Mouse (Mus musculus) embryo, embryonic 11.5 days (tissue): ENCODE measurements at regions not wholly inside any gene's neighbourhood (a gene's known extent, or its start where the extent isn't known, plus 50 kb on each side); places are given as distances from the start of the nearest gene placed in this dataset.

ENCODE experiments used
- DNase-seq: peaks from one replicate; pipeline ENCODE4 v3.0.0-alpha.2; 2012; ENCODE audit warnings: low read depth, low spot score

DNA sequence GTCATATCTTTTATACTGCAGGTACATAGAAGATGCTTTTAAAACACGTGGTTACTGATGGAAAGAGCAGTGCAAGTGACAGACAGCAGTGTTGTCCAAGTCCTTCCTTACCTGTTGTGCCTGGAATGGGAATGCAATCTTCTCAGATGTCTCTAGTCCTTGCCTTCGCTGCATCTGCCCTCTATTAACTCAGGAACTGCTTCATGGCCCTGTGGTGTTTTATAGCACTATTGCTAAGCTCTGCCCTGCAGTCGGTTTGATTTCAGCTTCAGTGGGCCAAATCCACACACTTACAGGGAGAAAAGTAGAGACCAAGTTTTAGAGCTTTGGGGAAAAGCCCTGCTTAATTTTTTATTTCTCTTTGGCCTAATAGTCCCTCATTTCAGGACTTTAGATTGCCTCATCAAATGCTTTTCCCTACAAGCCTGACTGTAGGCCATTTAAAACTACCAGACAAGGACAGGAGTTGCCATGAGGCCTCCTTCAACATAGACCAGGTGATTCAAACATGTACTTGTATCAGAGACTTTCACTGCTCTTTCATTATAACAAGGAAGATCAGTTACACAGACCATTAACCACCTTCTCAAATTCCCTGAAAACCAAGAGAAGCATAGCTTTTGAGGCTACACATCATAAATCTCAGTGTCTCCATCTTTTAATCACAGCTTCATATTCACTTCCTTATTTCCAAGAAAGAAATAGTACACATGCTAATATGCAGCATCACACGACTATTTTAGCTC lies 358.7 kb downstream of the Dnajb9 start:
- DNase-seq: no peak

DNA sequence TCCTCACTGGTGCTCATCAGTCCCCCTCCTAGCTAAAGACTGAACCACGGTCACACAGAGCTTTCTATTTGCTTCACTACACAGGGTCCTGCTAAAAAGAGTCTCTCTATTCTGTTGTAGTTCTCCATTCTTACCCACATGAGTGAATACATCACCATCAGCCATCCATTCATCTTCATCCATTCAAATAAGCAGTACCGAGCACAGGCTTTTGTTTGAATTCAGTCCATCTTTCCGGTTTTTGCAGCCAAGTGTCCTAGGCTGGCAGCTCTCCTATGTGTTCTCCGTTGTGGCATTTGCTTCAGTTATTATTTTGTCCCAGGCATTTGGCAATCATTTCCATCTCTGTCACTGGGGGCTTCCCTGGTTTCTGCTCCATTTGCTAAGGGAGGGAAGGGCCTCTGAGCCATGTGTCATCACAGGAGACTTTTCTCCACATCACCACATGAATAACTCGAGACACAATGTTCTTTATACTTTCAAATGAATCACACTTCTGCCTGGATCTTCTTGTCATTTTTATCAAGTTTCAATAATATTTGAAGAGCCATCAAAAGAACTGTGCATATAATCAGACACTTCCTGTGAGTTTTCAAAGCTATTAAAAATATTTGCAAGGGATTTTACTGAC lies 366.1 kb downstream of the Dnajb9 start:
- no peak for DNase-seq

DNA sequence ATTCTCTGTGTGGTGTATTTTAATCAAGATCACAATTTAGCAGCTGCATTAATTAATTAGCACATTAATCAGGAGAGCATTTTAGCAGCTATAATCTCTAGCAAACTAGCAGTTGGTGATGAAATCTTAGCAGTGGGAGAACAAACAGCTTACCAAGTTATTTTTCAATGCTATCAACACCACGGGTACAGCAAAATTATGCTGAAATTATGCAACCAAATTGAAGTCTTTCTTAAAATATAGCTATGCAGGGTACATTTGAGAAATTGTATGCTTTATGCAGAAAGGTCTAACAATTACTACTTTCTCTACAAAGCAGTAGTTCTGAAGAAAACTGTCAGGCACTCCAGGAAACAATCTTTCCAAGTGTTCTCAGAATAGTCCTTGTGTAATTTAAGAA lies 378.1 kb downstream of the Dnajb9 start:
- DNase-seq: no peak

DNA sequence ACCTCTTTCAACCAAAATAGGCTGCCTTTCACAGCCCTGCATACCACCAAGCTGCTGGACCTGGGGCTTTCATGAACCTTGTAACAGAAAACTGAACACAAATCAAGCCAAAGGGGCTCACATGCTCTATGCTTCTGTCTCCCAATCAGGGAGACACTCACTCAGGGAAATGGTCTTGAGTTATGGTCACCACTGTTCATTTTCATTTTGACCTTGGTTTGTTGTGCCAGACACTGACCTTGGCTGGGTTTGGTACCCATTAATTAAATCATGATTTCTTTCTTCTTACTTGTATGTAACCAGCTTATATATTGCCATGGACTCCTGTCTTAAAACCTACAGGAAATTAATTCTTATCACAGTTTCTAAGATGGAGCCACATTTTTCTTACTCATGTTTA lies 381.5 kb downstream of the Dnajb9 start:
- no peak for DNase-seq

DNA sequence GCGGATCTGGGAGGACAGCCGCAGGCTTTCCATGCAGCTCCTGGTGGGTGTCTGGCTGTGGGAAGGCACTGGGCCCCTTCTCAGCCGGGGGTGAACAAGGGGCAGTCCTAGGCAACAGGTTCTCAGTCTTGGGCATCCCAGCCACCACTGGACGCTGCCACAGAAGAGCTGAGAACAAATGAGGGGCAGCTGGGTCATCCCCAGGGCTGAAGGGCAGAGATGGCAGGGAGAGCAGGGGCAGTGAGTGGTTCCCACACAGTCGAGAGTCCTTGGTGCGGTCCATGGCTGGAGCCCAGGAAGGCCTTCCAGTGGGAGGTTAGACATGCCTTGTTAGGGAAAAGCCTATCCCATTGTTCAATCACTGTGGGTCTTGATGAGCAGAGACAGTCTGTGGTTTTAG lies 382.2 kb downstream of the Dnajb9 start:
- DNase-seq: no peak

DNA sequence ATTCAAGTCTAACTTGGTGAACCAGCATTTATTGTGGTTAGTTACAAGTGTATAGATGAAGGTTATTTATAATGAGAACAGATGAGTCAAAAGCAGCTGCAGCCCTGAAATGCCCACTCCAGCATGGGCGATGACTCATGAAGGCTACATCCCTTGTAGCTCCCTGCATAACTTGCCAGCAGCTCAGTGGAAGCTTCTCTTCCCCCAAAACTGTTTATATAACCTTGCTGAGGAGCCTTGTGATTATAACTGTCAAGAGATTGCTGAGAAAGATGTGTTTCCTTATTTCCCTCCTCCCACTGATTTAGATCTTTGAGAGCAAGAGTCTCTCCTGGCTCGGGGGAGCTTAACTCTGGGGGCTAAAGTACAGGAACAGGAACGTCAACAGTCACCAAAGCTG lies 382.8 kb downstream of the Dnajb9 start:
- no peak for DNase-seq

DNA sequence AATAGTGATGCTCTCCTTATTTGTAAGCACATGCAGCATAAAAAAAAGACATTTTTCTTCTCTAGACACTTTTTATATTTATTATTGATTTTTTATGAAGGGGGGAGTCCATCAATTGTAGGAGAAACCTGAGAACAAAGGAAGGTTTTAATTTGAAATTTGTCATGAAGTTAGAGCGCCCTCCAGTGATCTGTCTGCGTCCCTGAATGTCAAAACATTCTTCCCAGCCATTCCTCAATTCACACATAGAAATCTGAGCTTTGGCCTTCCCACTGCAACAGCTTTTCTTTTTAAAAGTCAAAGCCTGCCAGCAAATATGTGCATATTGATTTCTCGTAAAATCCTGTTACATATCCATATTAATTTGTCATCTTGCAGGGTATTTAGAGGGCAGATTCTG lies 396.6 kb downstream of the Dnajb9 start:
- no peak for DNase-seq

DNA sequence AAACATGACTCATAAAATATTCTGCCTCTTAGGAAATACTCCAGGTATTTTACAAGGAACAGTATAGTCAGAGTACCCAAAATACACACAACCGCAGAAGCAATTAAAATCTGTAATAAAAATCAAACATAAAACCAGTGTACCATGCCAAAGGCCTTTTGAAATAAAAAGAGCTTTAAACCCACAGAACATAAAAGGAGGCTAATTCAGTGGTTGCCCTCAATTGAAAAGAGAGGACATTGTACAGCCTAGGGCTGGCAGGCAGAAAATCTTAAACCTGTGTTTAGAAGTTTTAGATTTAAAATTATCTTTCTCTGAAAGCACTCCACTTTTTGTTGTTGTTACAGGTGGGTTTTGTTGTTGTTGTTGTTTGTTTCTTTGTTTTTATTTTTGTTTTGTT lies 437.4 kb downstream of the Dnajb9 start:
- no peak for DNase-seq

DNA sequence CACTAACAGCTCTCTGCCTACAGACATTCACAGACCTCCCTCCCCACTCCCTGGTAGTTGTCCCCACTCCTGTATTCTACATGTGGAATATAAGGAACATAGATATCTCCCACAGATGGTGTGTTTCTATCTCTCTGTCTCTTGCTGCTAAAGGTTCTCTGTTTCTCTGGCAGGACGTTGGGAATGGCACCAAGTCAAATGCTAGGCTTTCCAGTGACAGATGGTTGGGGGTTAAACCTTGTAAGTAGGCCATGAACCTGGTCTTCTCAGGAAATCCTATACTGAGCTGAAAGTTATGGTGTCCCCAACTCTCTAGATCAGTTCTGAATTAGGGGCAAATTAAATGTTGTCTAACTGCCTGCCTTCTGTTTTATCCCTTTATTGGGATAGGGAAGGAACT lies 448.0 kb downstream of the Dnajb9 start:
- no peak for DNase-seq
